Mouse (Mus musculus): ENCODE data around the gene Tmed2. TPM values are rescaled to one million over a fixed set of nuclear protein-coding genes. Genes with fewer than 3 reads are reported as not detected.

The Tmed2 gene
- total and polyA plus RNA-seq, 2 experiments from 2014 or later: 228 to 326 TPM

GRCm38 (mm10) chr5:124529191-124529651, 11.3 kb upstream of the Tmed2 start:
- 56% methylated on average over 8 of the region's 8 CpGs for WGBS
- DNase-seq (ENCODE audit: low spot score) (no peak), ATAC-seq (ENCODE audit: low FRiP score) (no peak)
- peaks cover 9% of the 10 kb centered on the region for H3K4me1 ChIP-seq (ENCODE audit: insufficient read depth, low read length)
- 0 out of 2 replicates have a peak overlapping the region, but pooled peaks have one; percentile 0 for H3K9ac ChIP-seq (replicated peaks; ENCODE audit: low read length, poor library complexity, severe bottlenecking)
- no peak for TF ChIP-seq CTCF (IDR thresholded peaks at IDR 0.05)
- H3K4me3 ChIP-seq (ENCODE audit: low read depth, low read length): no peak overlapping the region
- no peaks in the 10 kb centered on the region for H3K36me3 ChIP-seq (ENCODE audit: insufficient read depth, low read length)
- peak overlapping the region; percentile 86 for H3K4me2 ChIP-seq (ENCODE audit: low read depth, low read length, poor library complexity, severe bottlenecking)
- H3K9me3 ChIP-seq (ENCODE audit: low read length): no peaks in the 10 kb centered on the region
- no peaks in the 10 kb centered on the region for H3K27me3 ChIP-seq (ENCODE audit: insufficient read depth, low read length)
- 0 out of 2 replicates have a peak overlapping the region, but pooled peaks have one; percentile 1 for H3K27ac ChIP-seq (ENCODE audit: low read depth, low read length)

- Histone ChIP-seq H3K4me3 (ENCODE audit: low read depth, low read length) (peak overlapping the region; percentile 81), H3K9me3 (ENCODE audit: low read length) (no peaks in the 10 kb centered on the region), H3K36me3 (ENCODE audit: insufficient read depth, low read length) (no peaks in the 10 kb centered on the region), H3K4me2 (ENCODE audit: low read depth, low read length, poor library complexity, severe bottlenecking) (peak overlapping the region; percentile 86), H3K9ac (replicated peaks; ENCODE audit: low read length, poor library complexity, severe bottlenecking) (0 out of 2 replicates have a peak overlapping the region, but pooled peaks have one; percentile 13), H3K4me1 (ENCODE audit: insufficient read depth, low read length) (peaks cover 9% of the 10 kb centered on the region), H3K27me3 (ENCODE audit: insufficient read depth, low read length) (no peaks in the 10 kb centered on the region), H3K27ac (ENCODE audit: low read depth, low read length) (no peak overlapping the region)
- 68% methylated on average over 8 of the region's 8 CpGs for WGBS
- DNase-seq (ENCODE audit: low spot score): no peak
- TF ChIP-seq CTCF (IDR thresholded peaks at IDR 0.05): no peak
- no peak for ATAC-seq (ENCODE audit: low FRiP score)
Measured at GRCm38 (mm10) chr5:124529697-124530096, 10.8 kb upstream of the Tmed2 start.

- Histone ChIP-seq H3K4me3 (ENCODE audit: low read depth, low read length) (peak within 1 kb of the TSS; percentile 81), H3K4me1 (ENCODE audit: insufficient read depth, low read length) (peaks cover 9% of the 10 kb centered on the region), H3K27me3 (ENCODE audit: insufficient read depth, low read length) (no peaks in the 10 kb centered on the region), H3K36me3 (ENCODE audit: insufficient read depth, low read length) (no peaks in the 10 kb centered on the region), H3K27ac (ENCODE audit: low read depth, low read length) (peak within 1 kb of the TSS; percentile 69), H3K4me2 (ENCODE audit: low read depth, low read length, poor library complexity, severe bottlenecking) (peak within 1 kb of the TSS; percentile 86), H3K9me3 (ENCODE audit: low read length) (no peaks in the 10 kb centered on the region), H3K9ac (replicated peaks; ENCODE audit: low read length, poor library complexity, severe bottlenecking) (peak within 1 kb of the TSS; percentile 79)
- WGBS: under 1% methylated on average over 69 of the region's 96 CpGs
- TF ChIP-seq CTCF (IDR thresholded peaks at IDR 0.05): no peak
- ATAC-seq (ENCODE audit: low FRiP score) (peak; percentile 93), DNase-seq (ENCODE audit: low spot score) (peak; percentile 87)
Measured at GRCm38 (mm10) chr5:124530655-124531582, 9.6 kb upstream of the Tmed2 start, which contains the start of gene Rilpl1. TSS of gene Rilpl1 (minus strand) at chr5:124531391.

GRCm38 (mm10) chr5:124531583-124531930, 8.9 kb upstream of the Tmed2 start:
- 8% methylated on average over 14 of the region's 14 CpGs for WGBS
- DNase-seq (ENCODE audit: low spot score): no peak
- Histone ChIP-seq H3K36me3 (ENCODE audit: insufficient read depth, low read length) (no peaks in the 10 kb centered on the region), H3K9me3 (ENCODE audit: low read length) (no peaks in the 10 kb centered on the region), H3K27ac (ENCODE audit: low read depth, low read length) (peak overlapping the region; percentile 69), H3K4me2 (ENCODE audit: low read depth, low read length, poor library complexity, severe bottlenecking) (peak overlapping the region; percentile 86), H3K4me1 (ENCODE audit: insufficient read depth, low read length) (peaks cover 9% of the 10 kb centered on the region), H3K27me3 (ENCODE audit: insufficient read depth, low read length) (no peaks in the 10 kb centered on the region), H3K4me3 (ENCODE audit: low read depth, low read length) (peak overlapping the region; percentile 81), H3K9ac (replicated peaks; ENCODE audit: low read length, poor library complexity, severe bottlenecking) (peak overlapping the region; percentile 79)
- ATAC-seq (ENCODE audit: low FRiP score): peak; percentile 51; the same call in 1 of the 2 replicates
- TF ChIP-seq CTCF (IDR thresholded peaks at IDR 0.05): no peak

- no peak for ATAC-seq (ENCODE audit: low FRiP score)
Measured at GRCm38 (mm10) chr5:124532451-124532850, 8.0 kb upstream of the Tmed2 start.

GRCm38 (mm10) chr5:124535016-124535415, 5.5 kb upstream of the Tmed2 start:
- Histone ChIP-seq H3K27me3 (ENCODE audit: insufficient read depth, low read length) (no peaks in the 10 kb centered on the region), H3K4me2 (ENCODE audit: low read depth, low read length, poor library complexity, severe bottlenecking) (no peak overlapping the region), H3K27ac (ENCODE audit: low read depth, low read length) (no peak overlapping the region), H3K4me3 (ENCODE audit: low read depth, low read length) (no peak overlapping the region), H3K9ac (replicated peaks; ENCODE audit: low read length, poor library complexity, severe bottlenecking) (no peak overlapping the region), H3K9me3 (ENCODE audit: low read length) (no peaks in the 10 kb centered on the region), H3K36me3 (ENCODE audit: insufficient read depth, low read length) (no peaks in the 10 kb centered on the region), H3K4me1 (ENCODE audit: insufficient read depth, low read length) (peaks cover 4% of the 10 kb centered on the region; the same call in 1 of the 2 replicates)
- ATAC-seq (ENCODE audit: low FRiP score): no peak
- TF ChIP-seq CTCF (IDR thresholded peaks at IDR 0.05): no peak
- no peak for DNase-seq (ENCODE audit: low spot score)
- 65% methylated on average over 5 of the region's 5 CpGs for WGBS

More at GRCm38 (mm10) chr5:124532451-124532850, 8.0 kb upstream of the Tmed2 start:
- Histone ChIP-seq H3K4me3 (ENCODE audit: low read depth, low read length) (no peak overlapping the region), H3K9me3 (ENCODE audit: low read length) (no peaks in the 10 kb centered on the region), H3K36me3 (ENCODE audit: insufficient read depth, low read length) (no peaks in the 10 kb centered on the region), H3K4me1 (ENCODE audit: insufficient read depth, low read length) (peaks cover 9% of the 10 kb centered on the region), H3K27me3 (ENCODE audit: insufficient read depth, low read length) (no peaks in the 10 kb centered on the region), H3K9ac (replicated peaks; ENCODE audit: low read length, poor library complexity, severe bottlenecking) (no peak overlapping the region), H3K27ac (ENCODE audit: low read depth, low read length) (no peak overlapping the region), H3K4me2 (ENCODE audit: low read depth, low read length, poor library complexity, severe bottlenecking) (no peak overlapping the region)
- no peak for TF ChIP-seq CTCF (IDR thresholded peaks at IDR 0.05)
- 40% methylated on average over 7 of the region's 7 CpGs for WGBS
- DNase-seq (ENCODE audit: low spot score): no peak

All from midbrain, postnatal 0 days (tissue).